In genomic region chr12:27059885-27060284, GRCm38 (mm10) we compare ENCODE assay signal across 8 mouse cellular contexts.
DNase-seq lines count a peak whose midpoint lies in the region; ATAC-seq and TF ChIP-seq lines count a peak whose summit lies in the region.

No protein-coding gene starts in this region.

- peak; percentile 75 for TF ChIP-seq CTCF in intestine, postnatal 0 days (IDR thresholded peaks at IDR 0.05; ENCODE audit: low read depth)

- DNase-seq in NIH3T3 (ENCODE audit: low read depth), result peak; percentile 10
- DNase-seq in embryo, embryonic 9.5 days (ENCODE audit: extremely low spot score), result peak; percentile 51
- peak; percentile 68 for DNase-seq in hindbrain, embryonic 14.5 days (ENCODE audit: low spot score)
- no peak for DNase-seq in T-cell, adult 2 months (ENCODE audit: low spot score)
- DNase-seq in gastrocnemius, postnatal 4 days (ENCODE audit: low spot score in 2 of 2), result no peak

- H3K27ac ChIP-seq in intestine, postnatal 0 days (ENCODE audit: low read depth, low read length), result no peak overlapping the region
- no peak overlapping the region for H3K27ac ChIP-seq in intestine, embryonic 16.5 days (ENCODE audit: low read length)
- H3K27ac ChIP-seq in hindbrain, embryonic 14.5 days, result peak overlapping the region; percentile 97
- H3K27ac ChIP-seq in midbrain, embryonic 15.5 days, result peak overlapping the region; percentile 97

- no peaks in the 10 kb centered on the region for H3K9me3 ChIP-seq in intestine, postnatal 0 days (ENCODE audit: control insufficient read depth)
- no peaks in the 10 kb centered on the region for H3K9me3 ChIP-seq in intestine, embryonic 16.5 days (ENCODE audit: control insufficient read depth, low read length)
- no peaks in the 10 kb centered on the region for H3K9me3 ChIP-seq in hindbrain, embryonic 14.5 days (ENCODE audit: control insufficient read depth, low read length)
- no peaks in the 10 kb centered on the region for H3K9me3 ChIP-seq in midbrain, embryonic 15.5 days

- no peak overlapping the region for H3K4me3 ChIP-seq in intestine, postnatal 0 days (ENCODE audit: low read depth, low read length)
- no peak overlapping the region for H3K4me3 ChIP-seq in intestine, embryonic 16.5 days (ENCODE audit: low read length)
- no peak overlapping the region for H3K4me3 ChIP-seq in hindbrain, embryonic 14.5 days (replicated peaks; ENCODE audit: low read length)
- no peak overlapping the region for H3K4me3 ChIP-seq in midbrain, embryonic 15.5 days

- no peak overlapping the region for H3K4me2 ChIP-seq in intestine, postnatal 0 days (replicated peaks; ENCODE audit: low read depth)
- H3K4me2 ChIP-seq in intestine, embryonic 16.5 days (ENCODE audit: low read depth, low read length), result no peak overlapping the region
- H3K4me2 ChIP-seq in hindbrain, embryonic 14.5 days (replicated peaks), result peak overlapping the region; percentile 55
- H3K4me2 ChIP-seq in midbrain, embryonic 15.5 days, result peak overlapping the region; percentile 56; the same call in 1 of the 2 replicates

- H3K4me1 ChIP-seq in intestine, postnatal 0 days (replicated peaks; ENCODE audit: control insufficient read depth, insufficient read depth, low read length), result 0 out of 2 replicates have a peak, but pooled peaks cover 5% of the 10 kb centered on the region
- peaks cover 9% of the 10 kb centered on the region; the same call in 1 of the 2 replicates for H3K4me1 ChIP-seq in intestine, embryonic 16.5 days (ENCODE audit: control insufficient read depth, insufficient read depth, low read length)
- H3K4me1 ChIP-seq in hindbrain, embryonic 14.5 days (replicated peaks; ENCODE audit: control insufficient read depth, insufficient read depth, low read length), result peaks cover 50% of the 10 kb centered on the region
- peaks cover 49% of the 10 kb centered on the region for H3K4me1 ChIP-seq in midbrain, embryonic 15.5 days

- H3K9ac ChIP-seq in intestine, postnatal 0 days (ENCODE audit: low read depth, low read length), result no peak overlapping the region
- H3K9ac ChIP-seq in intestine, embryonic 16.5 days (ENCODE audit: low read depth, low read length), result no peak overlapping the region
- H3K9ac ChIP-seq in hindbrain, embryonic 14.5 days, result peak overlapping the region; percentile 25; the same call in 1 of the 2 replicates
- H3K9ac ChIP-seq in midbrain, embryonic 15.5 days, result peak overlapping the region; percentile 9; the same call in 1 of the 2 replicates

- no peaks in the 10 kb centered on the region for H3K36me3 ChIP-seq in intestine, postnatal 0 days (ENCODE audit: control insufficient read depth, insufficient read depth)
- no peaks in the 10 kb centered on the region for H3K36me3 ChIP-seq in intestine, embryonic 16.5 days (ENCODE audit: control insufficient read depth, insufficient read depth, low read length)
- no peaks in the 10 kb centered on the region for H3K36me3 ChIP-seq in hindbrain, embryonic 14.5 days (replicated peaks; ENCODE audit: control insufficient read depth, insufficient read depth)
- H3K36me3 ChIP-seq in midbrain, embryonic 15.5 days (replicated peaks), result no peaks in the 10 kb centered on the region

- no peaks in the 10 kb centered on the region for H3K27me3 ChIP-seq in intestine, postnatal 0 days (replicated peaks; ENCODE audit: control insufficient read depth, insufficient read depth, low read length)
- H3K27me3 ChIP-seq in intestine, embryonic 16.5 days (replicated peaks; ENCODE audit: control insufficient read depth, insufficient read depth, low read length), result no peaks in the 10 kb centered on the region
- H3K27me3 ChIP-seq in hindbrain, embryonic 14.5 days (ENCODE audit: control insufficient read depth, insufficient read depth, low read length), result no peaks in the 10 kb centered on the region
- no peaks in the 10 kb centered on the region for H3K27me3 ChIP-seq in midbrain, embryonic 15.5 days (replicated peaks)

- ATAC-seq in intestine, postnatal 0 days, result no peak
- ATAC-seq in intestine, embryonic 16.5 days, result no peak
- no peak for ATAC-seq in hindbrain, embryonic 14.5 days (ENCODE audit: low FRiP score)
- ATAC-seq in midbrain, embryonic 15.5 days (replicated peaks), result no peak

- WGBS in intestine, postnatal 0 days, result 33% methylated on average over 4 of the region's 4 CpGs
- WGBS in intestine, embryonic 16.5 days, result 45% methylated on average over 4 of the region's 4 CpGs
- 15% methylated on average over 4 of the region's 4 CpGs for WGBS in hindbrain, embryonic 14.5 days
- WGBS in midbrain, embryonic 15.5 days, result 12% methylated on average over 4 of the region's 4 CpGs

Comparison
In these comparisons a context has a peak if more than half of its experiments do, and no peak if none do; other contexts are left out.
1. H3K27ac ChIP-seq: peak in hindbrain, embryonic 14.5 days (single experiment) and midbrain, embryonic 15.5 days (single experiment); none in intestine, postnatal 0 days (single experiment) and intestine, embryonic 16.5 days (single experiment).
2. H3K4me2 ChIP-seq: peak in hindbrain, embryonic 14.5 days (single experiment) and midbrain, embryonic 15.5 days (single experiment); none in intestine, postnatal 0 days (single experiment) and intestine, embryonic 16.5 days (single experiment).
3. H3K9ac ChIP-seq: peak in hindbrain, embryonic 14.5 days (single experiment) and midbrain, embryonic 15.5 days (single experiment); none in intestine, postnatal 0 days (single experiment) and intestine, embryonic 16.5 days (single experiment).
4. DNase-seq: peak in NIH3T3 (single experiment), embryo, embryonic 9.5 days (single experiment) and hindbrain, embryonic 14.5 days (single experiment); none in T-cell, adult 2 months (single experiment) and gastrocnemius, postnatal 4 days (0 of 2).